Mouse (Mus musculus): ENCODE data around the gene Acsbg2.

Gene Acsbg2

DNA sequence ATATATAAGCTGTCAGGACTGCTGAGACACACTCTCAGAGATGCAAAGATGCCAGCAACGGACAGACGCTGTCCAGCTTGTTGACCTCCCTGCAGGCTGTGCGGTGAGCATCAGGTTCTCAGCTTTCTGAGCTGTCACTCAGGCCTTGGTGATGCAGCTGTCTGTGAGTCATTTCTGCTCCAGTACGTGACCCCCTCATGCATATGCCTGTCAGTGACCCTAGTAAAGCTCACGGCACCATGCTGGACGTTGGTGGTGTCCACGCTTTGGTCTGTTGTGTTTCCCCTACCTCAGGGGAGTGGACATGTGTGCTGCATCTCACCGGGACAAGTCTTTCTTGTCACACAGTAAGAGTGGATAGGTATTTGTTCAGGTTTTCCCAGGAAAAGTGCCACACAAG is 2.5 kb downstream of the Acsbg2 start:
- DNase-seq (ENCODE audit: low spot score): no peak

DNA sequence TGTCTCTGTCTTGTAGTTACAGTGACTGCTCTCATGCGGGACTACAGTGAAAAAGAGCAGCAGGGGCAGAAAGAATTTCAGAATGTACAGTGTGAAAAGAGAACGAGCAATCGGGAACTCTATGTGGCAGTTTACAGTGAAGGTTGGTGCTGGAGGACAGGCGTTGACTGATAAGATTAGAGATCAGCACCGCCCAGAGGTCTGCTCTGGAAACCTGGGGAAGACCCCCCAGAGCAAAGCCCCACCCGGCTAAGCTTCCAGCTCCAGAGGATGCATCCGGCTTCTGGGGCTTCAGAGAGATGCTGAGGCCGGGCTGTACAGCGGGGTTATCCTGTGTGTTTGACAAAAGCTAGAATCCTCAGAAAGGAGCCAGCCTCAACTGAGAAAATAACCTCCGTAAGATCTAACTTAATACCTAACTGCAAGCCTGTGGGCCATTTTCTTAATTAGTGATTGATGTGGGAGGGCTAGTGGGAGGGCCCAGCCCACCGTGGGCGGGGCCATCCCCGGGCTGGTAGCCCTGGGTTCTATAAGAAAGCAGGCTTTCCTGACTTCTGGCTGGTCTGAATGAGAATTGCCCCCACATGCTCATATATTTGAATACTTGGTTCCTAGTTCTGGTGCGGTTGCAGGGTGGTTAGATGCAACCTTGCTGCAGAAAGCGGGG is 3.8 kb downstream of the Acsbg2 start:
- no peak for DNase-seq (ENCODE audit: low spot score)

DNA sequence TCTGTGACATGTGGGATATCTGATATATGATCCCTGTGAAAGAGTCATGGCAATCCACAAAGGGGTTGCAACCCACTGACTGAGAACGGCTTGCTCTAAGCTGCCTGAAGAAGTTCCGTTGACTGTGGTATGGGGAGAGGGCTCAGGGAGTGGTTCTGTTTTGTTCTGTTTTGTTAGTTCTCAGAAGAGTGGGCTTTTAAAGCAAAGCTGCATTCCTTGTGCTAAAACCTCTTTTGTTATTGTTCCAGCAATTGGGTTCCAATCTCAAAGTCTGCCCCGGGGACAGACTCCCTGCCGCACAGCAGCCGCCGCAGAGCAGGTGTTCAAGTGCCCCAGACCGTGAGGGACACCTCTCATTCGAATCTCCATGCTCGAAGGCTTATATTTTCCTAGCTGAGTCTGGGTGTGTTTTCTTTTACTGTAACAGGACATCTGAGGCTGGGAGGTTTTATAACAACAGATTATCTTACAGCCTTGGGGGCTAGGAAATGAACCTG is 4.7 kb downstream of the Acsbg2 start:
- DNase-seq (ENCODE audit: low spot score): no peak

DNA sequence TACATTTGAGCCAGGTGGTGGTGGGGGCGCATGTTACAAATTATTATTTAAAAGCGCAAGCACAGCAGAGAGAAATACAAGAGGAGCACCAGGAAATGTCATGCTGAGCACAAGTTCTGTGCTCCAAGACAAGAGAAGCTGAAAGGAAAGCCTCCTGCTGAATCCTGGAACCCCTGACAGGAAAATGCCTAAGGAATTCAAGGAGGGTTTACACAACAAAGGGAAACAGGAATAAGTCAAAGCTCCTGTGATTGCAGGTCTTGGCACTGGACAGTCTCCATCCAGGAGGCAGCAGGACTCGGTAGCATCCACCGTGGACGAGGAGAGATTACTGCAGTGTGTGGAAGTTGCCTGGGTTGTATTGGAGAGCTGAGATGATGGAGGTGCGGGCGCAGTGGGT is 8.2 kb downstream of the Acsbg2 start:
- no peak for DNase-seq (ENCODE audit: low spot score)

DNA sequence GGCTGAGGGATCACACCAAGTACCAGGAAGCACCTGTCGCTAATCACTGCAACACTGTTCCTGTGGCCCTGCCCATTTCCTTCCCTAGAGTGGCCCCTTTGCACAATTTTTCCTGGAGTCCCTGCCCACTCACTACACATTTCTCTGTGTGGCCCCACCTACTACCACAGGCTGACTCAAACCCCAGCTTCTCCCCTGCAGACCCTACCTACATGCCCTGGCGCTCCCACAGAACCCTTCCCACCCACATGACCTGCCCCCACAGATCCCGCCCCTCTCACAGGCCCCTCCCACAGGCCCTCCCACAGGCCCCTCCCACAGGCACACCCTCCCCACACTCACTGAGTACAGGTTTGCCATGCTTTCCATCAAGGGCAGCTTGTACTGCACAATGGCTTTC is 13.1 kb downstream of the Acsbg2 start:
- no peak for DNase-seq (ENCODE audit: low spot score)

DNA sequence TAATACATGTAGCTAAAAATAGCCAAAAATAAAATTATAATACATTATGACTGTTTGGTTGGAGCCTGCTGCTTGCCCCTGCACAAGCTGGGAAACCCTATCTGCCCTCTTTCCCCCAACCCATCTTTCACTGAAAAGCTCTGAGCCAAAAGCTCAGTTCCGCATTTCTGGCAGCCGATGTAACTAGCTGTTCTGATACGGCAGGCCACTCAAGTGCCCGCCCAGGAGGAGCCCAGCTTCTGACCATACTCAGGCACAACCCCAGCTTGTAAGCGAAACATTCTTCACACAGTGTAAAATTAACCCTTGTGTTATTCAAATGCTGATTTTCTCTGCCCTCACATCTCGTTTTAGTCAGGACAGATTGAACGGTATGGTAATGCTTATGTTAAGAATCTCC is 15.3 kb downstream of the Acsbg2 start:
- DNase-seq (ENCODE audit: low spot score): no peak

DNA sequence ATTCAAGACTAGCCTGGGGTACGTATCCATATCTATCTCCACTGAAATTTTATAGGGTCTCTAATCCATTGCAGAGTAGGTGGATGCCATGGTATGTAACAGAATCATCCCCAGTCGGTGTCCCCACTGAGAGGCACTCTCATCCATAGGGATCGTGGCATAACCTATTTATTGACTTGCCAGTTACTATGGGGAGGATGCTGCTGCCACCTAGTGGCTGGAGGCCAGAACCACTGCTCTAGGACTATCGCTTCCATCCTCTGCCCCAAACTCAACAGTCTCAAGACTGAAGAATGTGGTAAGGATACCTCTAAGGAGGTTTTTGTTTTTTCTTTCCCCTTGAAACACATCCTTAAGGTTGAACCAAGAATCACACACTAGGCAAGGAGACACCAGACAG is 16.0 kb downstream of the Acsbg2 start:
- DNase-seq (ENCODE audit: low spot score): peak; percentile 83

DNA sequence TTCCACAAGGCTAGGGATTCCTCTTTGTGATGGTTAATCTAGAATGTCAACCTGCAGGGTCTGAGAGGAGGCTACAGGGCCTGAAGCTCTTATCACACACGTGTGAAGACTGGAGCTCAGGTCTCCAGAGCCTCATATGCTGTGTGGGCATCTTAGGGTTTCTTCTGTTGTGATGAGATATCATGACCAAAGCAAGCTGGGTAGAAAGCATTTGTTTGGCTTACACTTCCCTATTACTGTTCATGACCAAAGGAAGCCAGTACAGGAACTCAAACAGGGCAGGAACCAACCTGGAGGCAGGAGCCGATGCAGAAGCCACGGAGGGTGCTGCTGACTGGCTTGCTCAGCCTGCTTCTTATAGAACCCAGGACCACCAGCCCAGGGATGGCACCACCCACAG is 18.8 kb downstream of the Acsbg2 start:
- DNase-seq (ENCODE audit: low spot score): no peak

DNA sequence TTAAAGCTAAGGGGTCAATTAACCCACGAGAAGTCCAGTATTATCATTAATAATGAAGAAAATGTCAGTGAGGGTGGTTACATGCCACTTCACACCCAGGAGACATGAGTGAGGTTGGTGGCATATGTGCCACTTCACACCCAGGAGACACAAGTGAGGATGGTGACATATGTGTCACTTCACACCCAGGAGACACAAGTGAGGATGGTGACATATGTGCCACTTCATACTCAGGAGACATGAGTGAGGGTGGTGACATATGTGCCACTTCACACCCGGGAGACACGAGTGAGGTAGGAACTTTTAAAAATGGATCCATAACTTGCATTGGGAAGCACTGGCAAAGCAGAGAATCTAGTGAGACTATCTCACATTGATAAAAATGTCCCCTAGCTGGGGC is 23.1 kb downstream of the Acsbg2 start:
- DNase-seq (ENCODE audit: low spot score): no peak

DNA sequence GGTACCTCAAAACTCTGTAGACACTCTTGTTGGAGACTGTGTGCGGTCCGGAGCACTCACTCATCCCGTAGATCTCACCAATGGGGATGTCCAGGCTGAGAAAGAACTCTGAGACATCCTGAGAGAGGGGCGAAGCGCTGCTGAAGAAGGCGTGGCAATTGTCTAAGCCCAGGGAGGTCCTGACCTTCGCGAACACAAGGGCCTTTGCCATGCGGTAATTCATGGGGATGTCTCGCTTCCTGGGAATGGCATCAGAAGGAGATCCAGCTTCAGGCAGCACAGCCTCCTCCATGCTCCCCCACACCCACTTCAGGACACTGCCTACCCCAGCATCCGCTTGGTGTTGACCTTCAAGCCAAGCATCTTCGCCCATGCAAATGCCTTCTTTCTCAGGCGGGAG is 24.5 kb downstream of the Acsbg2 start:
- no peak for DNase-seq (ENCODE audit: low spot score)

DNA sequence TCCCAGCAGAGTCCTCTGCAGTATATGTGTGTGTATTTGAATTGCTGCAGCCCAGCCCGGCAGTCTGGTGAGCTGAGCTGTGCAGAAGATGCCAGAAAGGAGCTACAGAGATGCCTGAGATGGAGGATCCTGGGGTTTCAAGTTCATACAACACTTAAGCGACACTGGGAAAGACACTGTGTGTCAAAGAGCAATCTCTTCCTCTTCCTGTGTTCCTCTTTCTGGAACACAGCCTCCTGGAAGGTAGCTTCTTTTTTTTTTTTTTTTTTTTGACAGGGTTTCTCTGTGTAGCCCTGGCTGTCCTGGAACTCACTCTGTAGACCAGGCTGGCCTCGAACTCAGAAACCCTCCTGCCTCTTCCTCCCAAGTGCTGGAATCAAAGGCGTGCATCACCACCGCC is 25.5 kb downstream of the Acsbg2 start:
- no peak for DNase-seq (ENCODE audit: low spot score)

DNA sequence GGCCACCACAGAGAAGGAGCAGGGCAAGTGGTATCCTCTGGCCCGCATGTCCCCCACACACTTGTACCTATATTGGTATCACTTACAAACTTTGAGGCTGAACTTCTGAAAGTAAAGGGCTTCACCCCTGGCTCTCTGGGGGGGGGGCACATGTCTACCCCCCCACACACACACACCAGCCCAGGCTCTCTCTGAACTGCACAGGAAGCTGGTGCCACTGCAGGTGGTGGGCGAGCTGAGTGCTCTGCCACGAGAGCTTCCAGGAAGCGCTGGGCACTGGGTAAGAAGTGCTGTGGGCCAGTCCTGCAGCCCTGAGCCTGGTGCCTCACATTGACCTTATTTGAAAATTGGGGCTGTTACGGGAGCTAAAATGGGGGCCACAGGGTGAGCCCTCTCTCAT is 30.6 kb downstream of the Acsbg2 start:
- no peak for DNase-seq (ENCODE audit: low spot score)

DNA sequence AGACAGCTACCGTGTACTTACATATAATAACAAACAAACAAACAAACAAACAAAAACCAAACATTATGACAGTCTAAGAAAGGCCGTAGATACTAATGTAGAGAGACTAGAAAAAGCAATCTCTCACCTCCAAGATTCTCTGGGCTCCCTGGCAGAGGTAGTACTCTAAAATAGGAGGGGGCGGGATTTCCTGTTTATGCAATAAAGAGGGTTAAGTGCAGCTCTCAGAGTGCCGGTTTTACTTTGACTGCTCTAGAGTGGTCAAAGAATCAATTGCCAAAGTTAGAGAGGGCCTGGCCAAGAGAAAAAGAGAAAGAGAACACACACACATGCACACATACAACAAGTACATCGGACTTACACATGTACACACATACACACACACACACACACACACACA is 32.1 kb downstream of the Acsbg2 start:
- DNase-seq (ENCODE audit: low spot score): no peak

DNA sequence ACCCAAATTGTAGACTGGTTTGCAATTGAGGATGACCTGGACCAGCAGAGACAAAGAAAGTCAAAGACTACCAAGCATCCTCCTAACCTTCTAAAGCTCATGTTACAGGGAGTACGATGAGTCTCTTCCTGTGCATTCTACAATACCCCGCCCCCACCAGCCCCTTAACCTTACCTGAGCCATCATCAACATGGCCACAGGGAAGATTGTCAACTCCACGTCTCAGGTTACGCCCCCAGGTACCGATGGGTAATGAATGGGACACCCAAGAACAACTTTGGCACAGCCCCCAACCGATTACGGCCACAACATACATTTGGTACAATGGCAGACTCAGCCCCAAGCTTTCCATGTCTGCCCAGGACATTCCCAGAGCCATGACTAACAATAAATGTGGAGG is 33.7 kb downstream of the Acsbg2 start:
- no peak for DNase-seq (ENCODE audit: low spot score)

DNA sequence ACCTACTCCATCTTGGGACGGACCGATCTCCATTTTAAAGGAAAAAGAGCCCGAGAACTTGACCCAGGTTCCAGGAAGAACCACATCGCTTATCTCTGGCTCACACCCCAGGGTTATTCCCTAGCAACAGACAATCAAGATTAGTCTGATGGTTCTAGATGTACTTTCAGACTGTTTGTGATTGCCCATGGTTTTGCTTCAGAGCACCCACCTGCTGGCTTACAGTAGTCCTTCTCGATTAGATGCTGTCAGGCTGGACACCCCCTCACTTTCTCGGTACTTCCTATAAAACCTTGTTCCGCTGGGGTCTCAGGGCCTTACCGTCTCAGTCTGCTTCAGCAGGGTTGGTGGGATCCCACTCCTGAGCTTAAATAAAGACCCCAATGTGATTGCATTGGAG is 37.9 kb downstream of the Acsbg2 start:
- DNase-seq (ENCODE audit: low spot score): no peak

DNA sequence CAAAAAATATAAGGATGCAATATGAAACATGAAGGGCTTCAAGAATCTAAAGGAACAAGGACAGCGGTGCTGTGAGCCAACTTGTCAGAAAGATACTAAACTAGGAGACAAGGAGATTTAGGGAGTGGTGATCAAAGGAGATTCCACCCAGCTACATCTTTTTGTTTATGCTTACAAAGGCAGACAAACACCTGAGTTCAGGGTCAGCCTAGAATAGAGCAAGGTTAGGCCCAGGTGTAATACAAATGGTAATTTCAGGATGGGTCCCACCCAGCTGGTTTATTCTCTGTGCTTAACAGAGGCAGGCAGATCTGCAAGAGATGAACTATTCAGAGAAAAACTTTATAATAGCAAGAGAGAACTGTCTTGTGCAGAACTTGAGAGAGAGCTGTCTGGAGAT is 40.9 kb downstream of the Acsbg2 start:
- DNase-seq (ENCODE audit: low spot score): no peak

DNA sequence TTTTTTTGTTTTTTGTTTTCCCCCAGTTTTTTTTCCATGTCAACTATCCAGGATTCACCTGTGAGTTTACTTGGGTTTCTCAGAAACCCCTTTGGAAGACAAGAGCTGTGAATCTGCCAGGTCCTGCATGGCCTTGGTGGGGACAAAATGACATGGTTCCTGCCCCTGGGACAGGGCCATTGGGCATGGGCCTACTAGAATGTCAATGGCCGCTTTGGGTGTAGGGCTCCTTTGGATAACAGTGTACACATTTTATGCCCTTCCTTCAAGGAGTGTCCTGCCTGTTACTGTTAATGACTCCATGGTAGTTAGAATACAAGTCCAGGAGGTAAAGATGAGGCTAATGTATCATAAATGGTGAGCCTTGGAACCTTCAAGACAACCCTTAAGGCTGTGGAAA is 41.3 kb downstream of the Acsbg2 start:
- no peak for DNase-seq (ENCODE audit: low spot score)

DNA sequence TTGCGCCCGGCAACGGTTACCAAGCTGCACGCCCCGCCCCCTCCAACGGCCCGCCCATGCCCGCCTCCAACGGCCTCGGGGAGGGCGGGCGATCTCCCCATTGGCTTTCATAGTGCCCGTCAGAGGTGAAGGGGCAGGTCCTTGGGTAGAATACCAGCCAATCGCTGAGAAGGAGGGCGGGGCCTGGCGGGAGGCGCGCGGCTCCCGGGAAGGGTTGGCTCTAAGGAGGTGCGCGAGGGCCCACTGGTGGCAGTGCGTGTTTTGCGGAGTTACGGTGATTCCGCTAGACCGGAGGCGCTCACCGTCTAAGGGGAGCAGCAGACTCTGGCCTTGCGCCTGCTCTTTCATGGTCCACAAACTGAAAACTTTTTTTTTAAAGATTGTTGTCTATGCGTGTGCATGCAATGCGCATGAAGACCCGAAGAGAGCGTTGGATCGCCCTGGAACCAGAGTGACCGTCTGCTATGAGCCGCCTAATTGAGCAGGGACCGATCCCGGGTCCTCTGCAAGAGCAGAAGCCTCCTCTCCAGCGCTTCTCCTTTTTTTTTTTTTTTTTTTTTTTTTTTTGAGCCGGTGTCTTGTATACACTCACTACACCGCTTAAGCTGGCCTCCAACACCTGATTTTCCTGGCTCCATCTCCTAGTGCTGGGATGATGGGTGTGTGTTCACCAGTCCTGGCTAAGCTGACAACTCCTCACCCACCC is 43.0 kb downstream of the Acsbg2 start:
- peak; percentile 99 for DNase-seq (ENCODE audit: low spot score)

DNA sequence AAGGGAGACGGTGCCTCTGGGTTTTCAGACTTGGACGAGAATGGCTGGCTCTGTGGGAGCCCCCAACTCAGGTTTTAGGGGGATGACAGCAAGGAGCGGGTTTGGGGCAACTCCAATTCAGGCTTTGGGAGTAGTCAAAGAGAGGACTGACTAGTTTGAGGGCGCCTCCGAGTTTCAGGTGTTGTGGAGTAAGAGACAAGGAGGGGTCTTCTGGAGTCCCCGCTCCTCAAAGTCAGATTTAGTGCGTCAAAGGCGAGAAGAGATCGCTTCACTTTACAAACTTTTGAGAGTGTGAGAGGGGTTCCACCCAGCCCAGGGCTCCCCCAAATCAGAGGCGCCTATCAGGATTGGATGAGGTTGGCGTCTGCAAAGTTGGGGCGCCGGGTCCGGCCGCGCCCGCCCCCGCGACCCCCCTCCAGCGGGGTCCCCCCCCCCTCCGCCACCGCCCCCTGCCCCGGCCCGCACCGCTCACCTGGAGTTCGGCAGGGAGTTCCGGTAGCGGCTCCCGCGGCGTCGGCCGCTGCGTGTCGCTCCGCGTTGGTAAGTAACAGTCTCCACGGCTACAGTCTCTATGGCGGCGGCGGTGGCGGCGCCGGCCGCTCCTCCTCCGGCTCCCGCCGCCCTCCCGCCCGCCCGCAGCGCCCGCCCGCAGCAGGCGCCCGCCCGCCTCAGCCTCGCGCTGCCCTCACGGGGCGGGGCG is 43.7 kb downstream of the Acsbg2 start, which contains the start of gene Rfx2:
Rfx2 (minus strand) TSS at position 603 of the 700 bp plus-strand sequence.
- DNase-seq (ENCODE audit: low spot score): no peak

DNA sequence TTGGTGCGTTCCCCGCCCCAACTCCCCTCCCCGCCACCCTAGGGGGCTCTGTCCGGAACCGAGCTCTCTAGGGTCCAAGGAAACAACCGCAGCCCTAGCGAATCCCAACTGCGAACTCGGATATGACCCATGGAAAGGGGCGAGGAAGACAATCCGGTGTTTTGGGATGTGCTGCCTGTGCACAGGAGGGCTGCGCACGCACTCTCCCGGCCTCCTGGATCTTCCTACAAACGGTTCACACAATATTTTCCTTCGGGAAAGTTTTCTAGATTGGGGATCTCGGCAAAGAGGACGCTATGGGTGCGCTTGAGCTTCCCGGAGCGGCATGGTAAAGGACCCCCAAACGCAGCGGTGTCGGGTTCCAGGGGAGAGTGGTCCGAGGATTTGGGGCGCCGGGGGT is 44.5 kb downstream of the Acsbg2 start:
- no peak for DNase-seq (ENCODE audit: low spot score)

DNA sequence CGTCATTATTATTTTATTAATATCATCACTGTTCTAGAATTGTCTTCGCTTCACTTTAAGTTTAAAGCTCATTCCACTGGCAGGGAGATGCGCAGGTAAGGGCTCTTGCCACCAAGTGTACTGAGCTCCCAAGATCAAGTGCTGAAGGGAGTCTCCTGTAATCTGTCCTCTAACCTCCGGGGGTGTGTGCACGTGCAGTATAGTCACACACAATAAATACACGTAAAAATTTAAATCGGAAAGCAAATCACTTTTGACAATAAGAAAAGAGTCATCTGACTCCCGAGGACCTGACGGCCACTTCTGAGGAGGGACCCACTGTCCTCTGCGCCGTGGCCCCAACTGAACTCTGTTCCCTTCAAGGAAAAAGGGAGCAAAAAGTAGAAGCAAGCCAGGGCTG is 45.1 kb downstream of the Acsbg2 start:
- no peak for DNase-seq (ENCODE audit: low spot score)

DNA sequence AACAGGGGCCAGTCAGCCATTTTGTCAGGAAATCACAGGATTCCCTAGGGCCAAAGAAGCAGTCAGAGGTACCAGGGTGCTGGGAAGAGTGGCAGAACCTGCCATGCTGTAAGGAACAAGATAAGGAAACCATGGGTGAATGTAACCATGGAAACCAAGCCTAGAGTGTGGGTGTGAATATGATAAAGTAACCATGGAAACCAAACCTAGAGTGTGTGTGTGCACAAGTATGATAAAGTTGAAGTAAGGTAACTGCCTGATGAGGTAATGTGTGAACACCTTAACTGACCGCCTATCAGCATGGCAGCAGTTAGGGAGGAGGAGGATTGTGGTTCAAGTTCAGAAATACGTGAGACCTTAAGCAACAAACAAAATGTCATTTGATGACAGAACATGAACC is 47.5 kb downstream of the Acsbg2 start:
- DNase-seq (ENCODE audit: low spot score): no peak

DNA sequence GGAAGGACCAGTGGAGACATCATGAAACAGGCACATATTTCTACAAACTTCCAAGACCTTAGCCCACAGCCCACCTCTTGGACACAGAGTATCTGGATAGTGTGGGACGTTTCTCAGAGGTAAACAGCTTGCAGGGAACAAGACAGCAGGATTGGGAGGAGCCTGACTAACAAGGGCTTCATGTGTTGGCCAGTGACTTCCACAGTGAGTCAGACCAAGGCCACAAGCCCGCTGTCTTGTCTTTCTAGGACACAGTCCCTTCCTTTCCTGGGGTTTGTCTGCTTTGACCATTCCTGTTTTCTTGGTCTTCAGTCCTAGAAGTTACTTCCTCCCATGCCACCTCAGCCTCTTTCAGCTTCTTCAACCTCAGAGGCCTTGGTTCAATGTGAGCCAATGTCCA is 50.9 kb downstream of the Acsbg2 start:
- no peak for DNase-seq (ENCODE audit: low spot score)

Measured in MN1 (cell line).